Mouse (Mus musculus) megakaryocyte-erythroid progenitor cell, adult 5-6 weeks (primary cell): ENCODE results near the gene Adamts16. TPM values are rescaled to one million over a fixed set of nuclear protein-coding genes. Genes with fewer than 3 reads are reported as not detected.

Experiments used
- ATAC-seq: replicated peaks from 2 replicates; pipeline ENCODE4 v1.8.0; 2016; ENCODE audit warnings: mild to moderate bottlenecking, inconsistent platforms; ENCODE audit not compliant: severe bottlenecking, poor library complexity, low FRiP score, low TSS enrichment
- total RNA-seq, 2 experiments: library from RNA; stranded (forward) in 1 of 2; stranded (reverse) in 1 of 2; fragments of 200-1000, 215-1000 nt in 1 of 2; fragments of >200 nt in 1 of 2; fragmentation: Nextera tagmentation in 1 of 2; gene quantifications; 2 replicates each; pipeline ENCODE4 v1.2.3; 2014 to 2017

Gene Adamts16
- total RNA-seq, 2 experiments from 2014 or later, result not detected

GRCm38 (mm10) chr13:70778872-70779554 lies 62.6 kb downstream of the Adamts16 start:
- no peak for ATAC-seq

- ATAC-seq, result no peak
Measured at GRCm38 (mm10) chr13:70771100-70771499, 70.5 kb downstream of the Adamts16 start.

GRCm38 (mm10) chr13:70769156-70769555 lies 72.5 kb downstream of the Adamts16 start:
- no peak for ATAC-seq

- ATAC-seq, result no peak
Measured at GRCm38 (mm10) chr13:70767462-70767861, 74.1 kb downstream of the Adamts16 start.

GRCm38 (mm10) chr13:70764682-70765081 lies 76.9 kb downstream of the Adamts16 start:
- no peak for ATAC-seq

- ATAC-seq, result no peak
Measured at GRCm38 (mm10) chr13:70762586-70762985, 79.0 kb downstream of the Adamts16 start.

- no peak for ATAC-seq
Measured at GRCm38 (mm10) chr13:70761312-70761711, 80.3 kb downstream of the Adamts16 start.

- no peak for ATAC-seq
Measured at GRCm38 (mm10) chr13:70760186-70760585, 81.4 kb downstream of the Adamts16 start.

- ATAC-seq, result no peak
Measured at GRCm38 (mm10) chr13:70746294-70747008, 95.2 kb downstream of the Adamts16 start.

GRCm38 (mm10) chr13:70744416-70745038 lies 97.1 kb downstream of the Adamts16 start:
- ATAC-seq, result no peak

- ATAC-seq, result no peak
Measured at GRCm38 (mm10) chr13:70742693-70743092, 98.9 kb downstream of the Adamts16 start.

GRCm38 (mm10) chr13:70740281-70741240 lies 101.0 kb downstream of the Adamts16 start:
- no peak for ATAC-seq

GRCm38 (mm10) chr13:70738781-70739180 lies 102.8 kb downstream of the Adamts16 start:
- no peak for ATAC-seq

- ATAC-seq, result no peak
Measured at GRCm38 (mm10) chr13:70736409-70736808, 105.2 kb downstream of the Adamts16 start.

- ATAC-seq, result no peak
Measured at GRCm38 (mm10) chr13:70734640-70735039, 107.0 kb downstream of the Adamts16 start.

GRCm38 (mm10) chr13:70733911-70734310 lies 107.7 kb downstream of the Adamts16 start:
- ATAC-seq, result no peak

GRCm38 (mm10) chr13:70733206-70733605 lies 108.4 kb downstream of the Adamts16 start:
- no peak for ATAC-seq

GRCm38 (mm10) chr13:70732781-70733180 lies 108.8 kb downstream of the Adamts16 start:
- no peak for ATAC-seq

GRCm38 (mm10) chr13:70731349-70731748 lies 110.3 kb downstream of the Adamts16 start:
- ATAC-seq, result no peak
